8 mouse cellular contexts compared by ENCODE assay signal in the genomic region with DNA sequence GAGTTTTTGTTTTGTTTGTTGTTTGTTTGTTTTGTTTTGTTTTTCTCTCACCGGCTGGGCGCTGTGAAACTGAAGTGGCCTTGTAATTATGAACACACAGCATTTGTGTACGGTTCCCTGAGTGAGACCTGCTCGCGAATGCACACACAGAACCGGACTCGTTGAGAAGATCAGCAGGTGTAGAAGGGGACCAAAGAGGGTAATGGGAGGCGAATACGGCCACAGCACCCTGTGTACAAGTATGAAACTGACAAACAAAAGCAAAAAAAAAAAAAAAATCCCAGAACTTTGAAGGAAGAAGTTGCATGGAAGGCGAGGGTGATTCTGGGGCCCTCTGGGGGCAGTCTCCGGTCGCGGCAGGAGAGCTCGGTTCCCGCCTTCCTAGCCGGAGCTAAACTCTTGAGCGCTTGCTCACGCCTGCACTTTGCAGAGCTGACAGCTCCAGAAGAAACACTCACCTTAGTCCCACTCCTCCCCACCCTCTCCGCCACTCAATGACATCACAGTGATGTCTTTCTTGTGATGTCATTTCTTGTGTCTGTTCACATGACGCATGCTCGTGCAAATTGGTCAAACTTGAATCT. TPM values are rescaled to one million over a fixed set of nuclear protein-coding genes. Genes with fewer than 3 reads are reported as not detected.
DNase-seq lines count a peak whose midpoint lies in the region; ATAC-seq and TF ChIP-seq lines count a peak whose summit lies in the region.

No protein-coding gene starts in this region.

- intact Hi-C loops in heart, postnatal 25 days (cut with DNase I) = loop anchor here (2.0 kb wide), 1 partner anchor 19 kb away; no protein-coding TSS in a partner anchor

- TF ChIP-seq EP300 in CH12.LX (IDR thresholded peaks at IDR 0.05; ENCODE audit: low read length) = 0 out of 2 replicates have a peak, but pooled peaks have one; percentile 24

- H3K9ac ChIP-seq in CH12.LX (ENCODE audit: insufficient read depth, low read depth) = peak overlapping the region; percentile 7; the same call in 1 of the 2 replicates
- H3K9ac ChIP-seq in embryonic facial prominence, embryonic 13.5 days = no peak overlapping the region
- H3K9ac ChIP-seq in hindbrain, embryonic 16.5 days (ENCODE audit: low read depth, low read length) = no peak overlapping the region
- no peak overlapping the region for H3K9ac ChIP-seq in stomach, embryonic 14.5 days (replicated peaks; ENCODE audit: low read depth, low read length)

- 0 out of 2 replicates have a peak, but pooled peaks have one; percentile 37 for ATAC-seq in embryonic facial prominence, embryonic 13.5 days (ENCODE audit: insufficient number of reproducible peaks, insufficient read depth, low FRiP score, low TSS enrichment, low read depth)
- ATAC-seq in hindbrain, embryonic 16.5 days = 0 out of 2 replicates have a peak, but pooled peaks have one; percentile 52
- no peak for ATAC-seq in stomach, embryonic 14.5 days (ENCODE audit: insufficient number of reproducible peaks, insufficient read depth, low FRiP score, low read depth)
- ATAC-seq in frontal cortex, adult (ENCODE audit: low TSS enrichment) = no peak

- no peaks in the 10 kb centered on the region for H3K79me2 ChIP-seq in CH12.LX (replicated peaks; ENCODE audit: control insufficient read depth, extremely low read depth, insufficient read depth, poor library complexity, severe bottlenecking)

- peak overlapping the region; percentile 47 to 68 (median 56) for H3K4me3 ChIP-seq in CH12.LX (replicated peaks in 1 of 3; ENCODE audit: low read depth in 2 of 3, low read length in 2 of 3, poor library complexity in 1 of 3)
- peak overlapping the region; percentile 38 for H3K4me3 ChIP-seq in embryonic facial prominence, embryonic 13.5 days
- H3K4me3 ChIP-seq in hindbrain, embryonic 16.5 days (ENCODE audit: low read length) = peak overlapping the region; percentile 24
- peak overlapping the region; percentile 33 for H3K4me3 ChIP-seq in stomach, embryonic 14.5 days (ENCODE audit: low read depth, low read length)

- H3K9me3 ChIP-seq in CH12.LX (replicated peaks; ENCODE audit: low read length) = peaks cover 8% of the 10 kb centered on the region
- H3K9me3 ChIP-seq in embryonic facial prominence, embryonic 13.5 days = no peaks in the 10 kb centered on the region; the same call in 1 of the 2 replicates
- peaks cover 10% of the 10 kb centered on the region for H3K9me3 ChIP-seq in hindbrain, embryonic 16.5 days (ENCODE audit: control insufficient read depth, low read length)
- H3K9me3 ChIP-seq in stomach, embryonic 14.5 days (ENCODE audit: control insufficient read depth, low read depth, low read length) = no peaks in the 10 kb centered on the region

- no peak; the same call in none of the 2 replicates for TF ChIP-seq RAD21 in CH12.LX (IDR thresholded peaks at IDR 0.05; ENCODE audit: low read depth, low read length)

- H3K4me1 ChIP-seq in CH12.LX (ENCODE audit: control insufficient read depth in 1 of 2, insufficient read depth in 2 of 2) = peaks cover 3 to 9% of the 10 kb centered on the region in 2 experiments
- peaks cover 8% of the 10 kb centered on the region for H3K4me1 ChIP-seq in embryonic facial prominence, embryonic 13.5 days
- H3K4me1 ChIP-seq in hindbrain, embryonic 16.5 days (ENCODE audit: control insufficient read depth, insufficient read depth, low read depth, low read length) = no peaks in the 10 kb centered on the region
- 0 out of 2 replicates have a peak, but pooled peaks cover 3% of the 10 kb centered on the region for H3K4me1 ChIP-seq in stomach, embryonic 14.5 days (ENCODE audit: control insufficient read depth, insufficient read depth, low read length)

- TF ChIP-seq POLR2A in CH12.LX (IDR thresholded peaks at IDR 0.05; ENCODE audit: low read depth, low read length) = peak; percentile 20; the same call in 1 of the 2 replicates

- H3K36me3 ChIP-seq in CH12.LX (replicated peaks in 1 of 2; ENCODE audit: control insufficient read depth in 1 of 2, insufficient read depth in 1 of 2, low read length in 1 of 2) = no peaks in the 10 kb centered on the region
- H3K36me3 ChIP-seq in embryonic facial prominence, embryonic 13.5 days = no peaks in the 10 kb centered on the region
- H3K36me3 ChIP-seq in hindbrain, embryonic 16.5 days (ENCODE audit: control insufficient read depth, insufficient read depth, low read length) = no peaks in the 10 kb centered on the region
- H3K36me3 ChIP-seq in stomach, embryonic 14.5 days (ENCODE audit: control insufficient read depth, insufficient read depth, low read length) = no peaks in the 10 kb centered on the region

- DNase-seq in heart, adult 18-20 months = peak; percentile 32 to 50
- DNase-seq in heart, postnatal 25 days (ENCODE audit: low spot score) = no peak
- DNase-seq in CH12.LX (ENCODE audit: extremely low read depth) = peak; percentile 72
- DNase-seq in lung, postnatal 4 days = peak; percentile 49 to 51

- peaks cover 29% of the 10 kb centered on the region for H3K27me3 ChIP-seq in CH12.LX (replicated peaks)
- H3K27me3 ChIP-seq in embryonic facial prominence, embryonic 13.5 days = peaks cover 67% of the 10 kb centered on the region
- peaks cover 54% of the 10 kb centered on the region for H3K27me3 ChIP-seq in hindbrain, embryonic 16.5 days (replicated peaks; ENCODE audit: control insufficient read depth, insufficient read depth, low read length)
- peaks cover 40% of the 10 kb centered on the region for H3K27me3 ChIP-seq in stomach, embryonic 14.5 days (ENCODE audit: control insufficient read depth, insufficient read depth, low read length)

- H3K27ac ChIP-seq in CH12.LX (ENCODE audit: insufficient read depth, low read depth) = no peak overlapping the region
- H3K27ac ChIP-seq in embryonic facial prominence, embryonic 13.5 days = no peak overlapping the region
- H3K27ac ChIP-seq in hindbrain, embryonic 16.5 days (ENCODE audit: low read depth, low read length) = no peak overlapping the region
- H3K27ac ChIP-seq in stomach, embryonic 14.5 days (ENCODE audit: low read length) = no peak overlapping the region

- TF ChIP-seq CTCF in CH12.LX (conservative IDR thresholded peaks at IDR 0.05 in 1 of 2, IDR thresholded peaks at IDR 0.05 in 1 of 2; ENCODE audit: low read depth in 2 of 2, low read length in 2 of 2) = peak in 1 of 2 experiments; percentile 48; a peak in 2 of 4 replicates

- H3K4me2 ChIP-seq in CH12.LX (ENCODE audit: insufficient read depth, low read depth, poor library complexity, severe bottlenecking) = peak overlapping the region; percentile 74
- H3K4me2 ChIP-seq in embryonic facial prominence, embryonic 13.5 days = peak overlapping the region; percentile 54
- H3K4me2 ChIP-seq in hindbrain, embryonic 16.5 days (ENCODE audit: low read length) = peak overlapping the region; percentile 48
- peak overlapping the region; percentile 52 for H3K4me2 ChIP-seq in stomach, embryonic 14.5 days (replicated peaks; ENCODE audit: low read depth, low read length)

- in situ Hi-C loops in CH12.LX (cut with MboI; ENCODE audit: low pct_ligation_motif_present, low pct_unique_long_range_greater_than_20kb, low sequenced_read_pairs) = no loop called here

- under 1% methylated on average over 21 of the region's 21 CpGs for WGBS in embryonic facial prominence, embryonic 13.5 days
- WGBS in hindbrain, embryonic 16.5 days = under 1% methylated on average over 21 of the region's 21 CpGs
- WGBS in stomach, embryonic 14.5 days = 1% methylated on average over 21 of the region's 21 CpGs

- dilution Hi-C loops in CH12.LX (cut with MboI; ENCODE audit: extremely low pct_ligation_motif_present, extremely low pct_unique_long_range_greater_than_20kb, low sequenced_read_pairs) = no loop called here

RNA-seq across cellular contexts. Expression of gene Prss16, which starts 14.1 kb away (rescaled TPM):
- total RNA-seq in heart, adult 18-20 months (2021) = not detected
- not detected for total RNA-seq in heart, postnatal 25 days (2021)
- total RNA-seq in CH12.LX (2012; rRNA removed) = 0.38 and 0.47 TPM in 2 replicates
- 0.69 and 1.4 TPM in 2 replicates for total RNA-seq in CH12.LX (2014; rRNA removed)
- 0.36 and 0.44 TPM in 2 replicates for polyA plus RNA-seq in CH12.LX (2012; ENCODE audit: insufficient read length, low read depth)
- 0.59 and 1.2 TPM in 2 replicates for polyA plus RNA-seq in embryonic facial prominence, embryonic 13.5 days (2015; fragmentation: Nextera tagmentation; extraction: Ambion mirVana)
- polyA plus RNA-seq in hindbrain, embryonic 16.5 days (2015; fragmentation: Nextera tagmentation; extraction: Ambion mirVana) = not detected in 2 replicates
- polyA plus RNA-seq in stomach, embryonic 14.5 days (2014; fragmentation: Nextera tagmentation; extraction: Ambion mirVana) = 0.15 and 0.75 TPM in 2 replicates

RNA-seq across cellular contexts. Expression of gene Pom121l2, which starts 14.4 kb away (rescaled TPM):
- not detected for total RNA-seq in heart, adult 18-20 months (2021)
- not detected for total RNA-seq in heart, postnatal 25 days (2021)
- total RNA-seq in CH12.LX (2012; rRNA removed) = not detected in 2 replicates
- total RNA-seq in CH12.LX (2014; rRNA removed) = not detected in 2 replicates
- not detected in 2 replicates for polyA plus RNA-seq in CH12.LX (2012; ENCODE audit: insufficient read length, low read depth)
- 0.31 TPM in 1 of 2 replicates, not detected in the other for polyA plus RNA-seq in embryonic facial prominence, embryonic 13.5 days (2015; fragmentation: Nextera tagmentation; extraction: Ambion mirVana)
- not detected in 2 replicates for polyA plus RNA-seq in hindbrain, embryonic 16.5 days (2015; fragmentation: Nextera tagmentation; extraction: Ambion mirVana)
- not detected in 2 replicates for polyA plus RNA-seq in stomach, embryonic 14.5 days (2014; fragmentation: Nextera tagmentation; extraction: Ambion mirVana)

RNA-seq across cellular contexts. Expression of gene Hist1h2ah, which starts 39.9 kb away (rescaled TPM):
- total RNA-seq in heart, adult 18-20 months (2021) = 10 to 100 TPM; 10.9 to 12.6 TPM
- 10 to 100 TPM; 32.9 to 34.9 TPM for total RNA-seq in heart, postnatal 25 days (2021)
- total RNA-seq in CH12.LX (2012; rRNA removed) = 628 and 652 TPM in 2 replicates
- total RNA-seq in CH12.LX (2014; rRNA removed) = 4.9 and 8.1 TPM in 2 replicates
- 2.3 and 4.5 TPM in 2 replicates for polyA plus RNA-seq in CH12.LX (2012; ENCODE audit: insufficient read length, low read depth)
- 5.2 and 5.4 TPM in 2 replicates for polyA plus RNA-seq in embryonic facial prominence, embryonic 13.5 days (2015; fragmentation: Nextera tagmentation; extraction: Ambion mirVana)
- polyA plus RNA-seq in hindbrain, embryonic 16.5 days (2015; fragmentation: Nextera tagmentation; extraction: Ambion mirVana) = not detected in 2 replicates
- 10.3 and 12.7 TPM in 2 replicates for polyA plus RNA-seq in stomach, embryonic 14.5 days (2014; fragmentation: Nextera tagmentation; extraction: Ambion mirVana)

RNA-seq across cellular contexts. Expression of gene Hist1h2bk, which starts 40.2 kb away (rescaled TPM):
- 10 to 100 TPM; 15.2 to 16.5 TPM for total RNA-seq in heart, adult 18-20 months (2021)
- 10 to 100 TPM; 17.2 to 23.4 TPM for total RNA-seq in heart, postnatal 25 days (2021)
- total RNA-seq in CH12.LX (2012; rRNA removed) (2,586 and 2,636 TPM in 2 replicates), CH12.LX (2014; rRNA removed) (38.2 and 47.2 TPM in 2 replicates)
- polyA plus RNA-seq in CH12.LX (2012; ENCODE audit: insufficient read length, low read depth) = 3.7 and 8.1 TPM in 2 replicates
- polyA plus RNA-seq in embryonic facial prominence, embryonic 13.5 days (2015; fragmentation: Nextera tagmentation; extraction: Ambion mirVana) = 9.5 and 15.3 TPM in 2 replicates
- polyA plus RNA-seq in hindbrain, embryonic 16.5 days (2015; fragmentation: Nextera tagmentation; extraction: Ambion mirVana) = 0.70 and 0.87 TPM in 2 replicates
- polyA plus RNA-seq in stomach, embryonic 14.5 days (2014; fragmentation: Nextera tagmentation; extraction: Ambion mirVana) = 7.0 and 7.5 TPM in 2 replicates

RNA-seq across cellular contexts. Expression of gene Hist1h4i, which starts 45.7 kb away (rescaled TPM):
- 10 to 100 TPM; 15.0 to 20.2 TPM for total RNA-seq in heart, adult 18-20 months (2021)
- 10 to 100 TPM; 17.8 to 19.0 TPM for total RNA-seq in heart, postnatal 25 days (2021)
- total RNA-seq in CH12.LX (2012; rRNA removed) = 768 and 812 TPM in 2 replicates
- 29.9 and 35.7 TPM in 2 replicates for total RNA-seq in CH12.LX (2014; rRNA removed)
- 6.4 TPM in 2 replicates for polyA plus RNA-seq in CH12.LX (2012; ENCODE audit: insufficient read length, low read depth)
- polyA plus RNA-seq in embryonic facial prominence, embryonic 13.5 days (2015; fragmentation: Nextera tagmentation; extraction: Ambion mirVana) = 26.0 and 31.3 TPM in 2 replicates
- polyA plus RNA-seq in hindbrain, embryonic 16.5 days (2015; fragmentation: Nextera tagmentation; extraction: Ambion mirVana) = 6.5 and 6.7 TPM in 2 replicates
- 19.1 and 22.4 TPM in 2 replicates for polyA plus RNA-seq in stomach, embryonic 14.5 days (2014; fragmentation: Nextera tagmentation; extraction: Ambion mirVana)

Comparison
In these comparisons a context has a peak if more than half of its experiments do, and no peak if none do; other contexts are left out.
1. ATAC-seq: peak in embryonic facial prominence, embryonic 13.5 days (single experiment) and hindbrain, embryonic 16.5 days (single experiment); none in stomach, embryonic 14.5 days (single experiment) and frontal cortex, adult (single experiment).
2. Peak in every context shown above with its lines, with median percentiles within 50 percentile points of each other: H3K4me2 ChIP-seq and H3K4me3 ChIP-seq.